Mouse (Mus musculus) urinary bladder, adult 2 months (tissue): ENCODE results near the gene Cnmd. TPM values are rescaled to one million over a fixed set of nuclear protein-coding genes. Genes with fewer than 3 reads are reported as not detected.

Experiments used
- DNase-seq: peaks from one replicate; pipeline ENCODE4 v3.0.0; 2022; ENCODE audit warnings: low spot score
- polyA plus RNA-seq: library from polyadenylated mRNA; depleted of rRNA; stranded (reverse); fragments of >200 nt; gene quantifications from 2 replicates; pipeline ENCODE4 v1.2.3, GENCODE M21; 2012; rRNA removed

The Cnmd gene
- polyA plus RNA-seq, result 1.7 and 2.1 TPM in 2 replicates

- DNase-seq, result no peak
Observed at GRCm38 (mm10) chr14:79662001-79662400, at the start of gene Cnmd. TSS of gene Cnmd (minus strand) at chr14:79662170.

GRCm38 (mm10) chr14:79711301-79711700 lies 49.3 kb upstream of the Cnmd start:
- DNase-seq, result no peak

GRCm38 (mm10) chr14:79703523-79704172 lies 41.7 kb upstream of the Cnmd start:
- no peak for DNase-seq

GRCm38 (mm10) chr14:79701606-79702005 lies 39.6 kb upstream of the Cnmd start:
- no peak for DNase-seq

GRCm38 (mm10) chr14:79701054-79701453 lies 39.1 kb upstream of the Cnmd start:
- DNase-seq, result no peak

- DNase-seq, result no peak
Observed at GRCm38 (mm10) chr14:79699381-79699780, 37.4 kb upstream of the Cnmd start.

- DNase-seq, result no peak
Observed at GRCm38 (mm10) chr14:79690068-79690844, 28.3 kb upstream of the Cnmd start.

GRCm38 (mm10) chr14:79680652-79681051 lies 18.7 kb upstream of the Cnmd start:
- DNase-seq, result no peak

GRCm38 (mm10) chr14:79677891-79678687 lies 16.1 kb upstream of the Cnmd start:
- no peak for DNase-seq

- DNase-seq, result no peak
Observed at GRCm38 (mm10) chr14:79677108-79677753, 15.3 kb upstream of the Cnmd start.

- no peak for DNase-seq
Observed at GRCm38 (mm10) chr14:79673083-79674013, 11.4 kb upstream of the Cnmd start.

- no peak for DNase-seq
Observed at GRCm38 (mm10) chr14:79672567-79672966, 10.6 kb upstream of the Cnmd start.

GRCm38 (mm10) chr14:79671008-79671407 lies 9.0 kb upstream of the Cnmd start:
- no peak for DNase-seq

GRCm38 (mm10) chr14:79661005-79661917 lies 709 bp downstream of the Cnmd start:
- DNase-seq, result peak; percentile 62

- no peak for DNase-seq
Observed at GRCm38 (mm10) chr14:79660467-79660866, 1.5 kb downstream of the Cnmd start.

- no peak for DNase-seq
Observed at GRCm38 (mm10) chr14:79658748-79659508, 3.0 kb downstream of the Cnmd start.

- DNase-seq, result no peak
Observed at GRCm38 (mm10) chr14:79658286-79658685, 3.7 kb downstream of the Cnmd start.

- DNase-seq, result no peak
Observed at GRCm38 (mm10) chr14:79652654-79653053, 9.3 kb downstream of the Cnmd start.

GRCm38 (mm10) chr14:79649680-79650079 lies 12.3 kb downstream of the Cnmd start:
- DNase-seq, result no peak
